Mouse (Mus musculus): ENCODE measurements at regions not wholly inside any gene's neighbourhood (a gene's known extent, or its start where the extent isn't known, plus 50 kb on each side); places are given as distances from the start of the nearest gene placed in this dataset.

DNA sequence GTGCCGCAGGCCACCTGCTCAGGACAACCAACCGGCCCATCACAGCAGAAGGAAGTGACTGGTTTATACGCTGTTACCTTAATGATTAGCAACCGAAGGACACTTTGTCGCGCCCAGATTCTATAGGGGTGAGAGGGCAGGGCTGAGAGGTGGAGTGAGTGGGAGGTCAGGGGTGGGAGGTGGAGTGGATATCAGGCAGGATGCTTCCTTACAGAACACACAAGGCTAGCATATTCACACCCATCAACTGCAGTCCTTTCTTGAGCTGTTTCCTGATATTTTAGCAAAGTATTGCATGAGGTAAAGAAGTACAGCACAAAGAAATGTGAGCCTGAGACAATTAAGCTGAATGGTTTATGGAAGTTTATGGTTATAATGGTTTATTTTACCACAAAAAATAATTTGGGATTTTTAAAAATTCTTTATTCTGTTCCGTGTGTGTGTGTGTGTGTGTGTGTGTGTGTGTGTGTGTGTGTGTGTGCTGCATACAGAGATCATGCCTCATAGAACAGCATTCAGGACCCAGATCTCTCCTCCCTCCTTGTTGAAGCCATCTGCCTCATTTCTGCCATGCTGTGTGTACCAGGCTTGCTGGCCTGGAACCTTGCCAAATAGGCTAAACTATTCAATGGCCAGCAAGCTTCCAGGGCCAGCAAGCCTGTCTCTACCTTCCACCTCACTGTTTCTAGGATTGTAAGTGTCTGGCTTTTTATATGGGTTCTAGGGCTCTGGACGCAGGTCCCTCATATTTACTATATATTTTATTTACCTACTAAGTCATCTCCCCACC, 190.5 kb downstream of the Prkcq start:
- no peak for DNase-seq

DNA sequence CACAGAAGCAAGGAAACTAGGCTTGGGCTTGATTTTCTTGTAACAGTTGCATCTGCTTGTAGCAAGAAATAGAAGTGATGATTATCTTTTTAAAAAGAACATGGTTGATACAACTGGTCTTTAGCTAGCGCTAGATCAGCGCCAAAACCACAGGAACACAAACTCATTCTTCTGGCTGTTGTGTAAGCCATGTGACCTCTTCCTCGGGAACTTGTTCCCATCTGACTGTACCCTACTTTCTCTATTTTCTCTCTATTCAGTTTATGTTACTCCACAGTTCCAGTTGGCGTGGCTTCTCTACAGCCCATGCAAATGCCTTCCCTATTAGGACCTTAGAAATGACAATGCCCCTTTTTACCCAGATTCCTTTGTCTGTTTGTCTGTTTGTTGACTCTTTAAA, 187.4 kb downstream of the Prkcq start:
- no peak for DNase-seq

DNA sequence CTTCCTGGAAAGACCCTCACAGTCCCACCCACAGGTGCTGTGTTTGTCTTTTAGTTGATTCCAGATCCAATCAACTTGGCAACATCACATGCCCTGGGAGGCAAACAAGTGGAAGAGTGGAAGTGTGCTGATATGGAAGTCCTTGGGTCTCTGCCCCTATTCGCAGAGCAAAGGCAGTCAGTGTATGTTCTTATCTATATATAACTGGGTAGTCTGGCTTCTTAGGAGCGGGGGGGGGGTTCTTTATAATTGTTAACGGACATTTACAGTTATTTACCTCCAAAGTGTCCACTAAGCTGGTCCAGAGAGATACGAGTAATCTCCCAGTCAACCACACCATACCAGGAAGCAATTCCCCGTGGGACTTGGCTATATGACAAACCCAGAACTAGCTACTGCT, 184.8 kb downstream of the Prkcq start:
- no peak for DNase-seq

DNA sequence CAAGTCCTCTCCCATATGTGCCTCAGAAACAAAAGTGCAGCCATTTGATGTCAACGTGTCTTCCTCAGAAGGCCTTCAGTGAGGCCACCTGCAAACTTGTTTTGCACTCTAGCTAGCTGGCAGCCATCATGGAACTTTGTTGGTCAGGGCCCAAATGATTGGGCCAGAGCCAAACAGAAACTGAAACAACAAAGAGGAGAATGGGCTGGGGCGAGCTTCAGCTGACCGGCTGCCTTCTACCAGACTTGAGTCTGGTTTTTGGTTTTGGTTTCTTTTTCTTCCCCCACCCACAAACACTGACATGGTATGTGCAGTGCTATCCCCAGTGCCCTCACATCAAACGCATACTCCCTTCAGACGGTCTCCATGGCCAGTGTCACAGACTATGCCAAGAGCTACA, 183.7 kb downstream of the Prkcq start:
- no peak for DNase-seq

All from lung, postnatal 10 days (tissue).